Mouse (Mus musculus) retina, postnatal 7 days (tissue): ENCODE measurements at regions not wholly inside any gene's neighbourhood (a gene's known extent, or its start where the extent isn't known, plus 50 kb on each side); places are given as distances from the start of the nearest gene placed in this dataset.
A peak's percentile ranks its signal among the peaks of the same experiment; 100 is the strongest.
"Not testable (repeated sequence)": the region's sequence is repeated elsewhere in the genome, so short reads cannot be mapped to it uniquely, and the experiment has no call there.

Experiments
- DNase-seq: peaks from one replicate; pipeline ENCODE4 v3.0.0-alpha.2; 2012; ENCODE audit warnings: low read depth, low spot score

GRCm38 (mm10) chr10:126379239-126379638 lies 413.3 kb downstream of the Lrig3 start:
- DNase-seq = no peak

DNA sequence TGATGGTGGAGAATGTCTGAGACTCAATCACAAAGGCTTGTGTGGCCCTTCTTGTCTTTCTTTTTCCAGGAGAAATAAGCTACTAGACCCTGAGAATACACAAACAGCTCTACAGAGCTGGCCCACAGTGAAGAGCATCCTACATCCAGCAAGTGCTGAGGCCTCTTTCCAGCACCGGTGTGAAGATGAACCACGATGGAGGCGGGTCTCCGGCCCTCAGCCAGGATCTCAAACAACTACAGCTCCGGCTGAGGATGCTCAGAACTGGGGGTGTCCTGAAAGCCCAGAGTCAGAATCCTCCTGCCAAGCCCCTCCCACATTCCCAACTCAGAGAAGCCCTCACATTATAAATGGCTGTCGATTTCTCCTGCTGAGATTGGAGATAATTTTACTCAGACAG lies 407.9 kb downstream of the Lrig3 start:
- DNase-seq = no peak

DNA sequence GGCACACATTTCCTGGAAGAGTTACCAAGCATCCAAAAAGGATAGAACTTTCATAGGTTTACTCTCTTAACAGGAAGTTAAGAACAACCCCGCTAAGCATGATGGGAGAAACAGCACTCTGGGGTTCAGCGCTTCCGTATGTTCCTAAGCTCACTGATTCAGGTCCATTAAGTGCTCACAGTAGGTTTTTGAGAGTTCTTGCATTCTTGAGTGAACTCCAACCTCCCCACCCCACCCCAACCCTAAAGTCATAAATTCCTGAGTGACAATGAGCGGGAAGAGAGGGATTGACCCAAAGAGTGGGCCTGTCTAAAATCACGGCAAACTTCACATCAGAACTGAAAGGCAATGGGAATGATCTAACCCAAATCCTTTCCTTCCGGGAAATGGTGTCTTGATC lies 405.9 kb downstream of the Lrig3 start:
- no peak for DNase-seq

DNA sequence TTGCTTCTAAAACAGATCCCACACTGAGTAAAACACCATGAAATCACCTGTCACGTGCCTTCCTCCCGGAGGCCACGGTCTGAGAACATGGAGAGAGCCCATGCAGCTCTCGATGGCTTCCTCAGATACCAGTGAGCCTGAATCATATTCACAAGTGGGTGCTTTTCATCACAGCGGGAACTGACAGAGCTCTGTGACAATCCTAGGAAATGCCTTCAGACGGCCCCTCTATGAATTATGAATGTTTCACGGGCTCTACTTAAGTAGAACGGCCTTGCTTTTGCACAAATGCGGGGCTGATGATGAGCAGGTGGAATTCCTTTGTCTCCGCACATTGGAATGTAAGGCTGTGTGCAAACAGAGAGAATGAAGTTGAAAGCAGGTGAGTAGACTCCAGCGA lies 383.1 kb downstream of the Lrig3 start:
- no peak for DNase-seq

- DNase-seq = no peak
Observed at GRCm38 (mm10) chr10:126337426-126337825, 371.5 kb downstream of the Lrig3 start.

DNA sequence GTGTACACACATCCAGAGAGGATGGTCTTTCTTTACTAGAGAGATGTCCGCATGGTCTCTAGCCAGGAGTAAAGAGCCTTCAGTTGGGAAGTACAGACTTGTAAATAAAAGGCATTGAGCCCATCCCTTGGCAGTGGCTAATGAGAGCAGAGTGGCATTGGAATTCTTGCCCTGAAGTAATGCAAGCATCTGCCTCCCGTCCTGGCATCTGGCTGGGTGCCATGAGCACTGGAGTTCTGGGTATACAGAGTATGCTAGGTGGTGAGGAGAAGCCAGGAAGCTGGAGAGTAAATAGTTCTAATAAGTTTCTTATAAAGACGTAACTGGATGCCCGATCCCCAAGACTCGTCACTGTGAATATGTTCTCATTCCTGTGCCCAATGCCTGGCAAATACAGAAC lies 367.8 kb downstream of the Lrig3 start:
- DNase-seq = no peak

GRCm38 (mm10) chr10:126330305-126330969 lies 364.5 kb downstream of the Lrig3 start:
- peak; percentile 78 for DNase-seq

GRCm38 (mm10) chr10:126320831-126321230 lies 354.9 kb downstream of the Lrig3 start:
- DNase-seq = no peak

DNA sequence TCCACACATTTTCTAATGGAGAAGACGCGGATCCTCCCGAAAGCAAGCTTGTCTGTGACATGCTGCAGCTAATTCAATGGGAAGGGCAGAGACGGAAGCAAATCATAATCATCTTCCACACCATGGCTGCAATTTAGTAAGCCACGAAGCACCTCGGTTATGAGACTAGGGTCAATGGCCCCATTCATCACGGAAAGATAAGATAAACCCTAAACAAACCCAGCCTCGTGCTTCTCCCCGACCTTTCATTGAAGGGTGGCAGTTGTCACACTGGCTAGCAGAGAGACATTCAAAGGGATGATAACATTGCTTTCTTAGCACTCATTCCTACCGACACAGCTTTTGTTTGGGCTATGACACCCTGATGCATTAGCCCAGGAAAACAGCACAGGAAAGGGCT lies 353.8 kb downstream of the Lrig3 start:
- no peak for DNase-seq

DNA sequence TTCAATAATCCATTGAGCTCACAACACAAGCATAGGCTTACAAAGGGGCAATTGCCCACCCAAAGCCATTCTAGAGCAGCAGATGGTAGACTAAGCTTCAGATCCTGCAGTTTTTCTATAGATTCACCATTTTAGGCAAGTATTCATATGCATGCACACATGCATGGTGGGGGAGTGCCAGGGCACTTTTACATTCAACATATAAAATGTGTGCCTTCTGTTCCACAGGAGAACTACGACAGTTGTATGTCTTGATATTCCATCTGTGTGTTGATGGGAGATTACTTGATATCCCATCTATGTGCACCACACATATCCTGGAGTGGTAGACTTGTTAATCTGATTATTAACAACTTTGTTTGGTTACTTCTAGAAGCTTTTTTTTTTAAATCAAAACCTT lies 334.0 kb downstream of the Lrig3 start:
- DNase-seq = no peak

DNA sequence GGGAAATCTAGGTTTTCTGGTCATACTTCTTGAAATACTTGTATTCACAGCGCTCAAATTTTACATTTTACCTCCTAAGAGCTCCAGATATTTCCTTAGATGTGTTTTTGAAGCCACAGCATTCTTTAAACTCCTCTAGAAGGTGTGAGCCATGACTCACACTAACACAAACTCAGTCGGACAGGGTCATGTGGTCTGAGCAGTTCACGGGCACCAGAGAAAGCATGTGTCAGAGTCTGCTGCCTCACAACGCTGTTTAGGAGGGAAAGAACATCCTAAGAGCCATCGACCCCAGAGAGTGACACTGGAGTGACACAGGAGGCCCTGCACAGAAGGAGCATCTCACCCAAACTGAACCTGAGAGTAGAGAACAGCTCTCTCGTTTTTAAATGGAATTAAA lies 332.2 kb downstream of the Lrig3 start:
- no peak for DNase-seq

DNA sequence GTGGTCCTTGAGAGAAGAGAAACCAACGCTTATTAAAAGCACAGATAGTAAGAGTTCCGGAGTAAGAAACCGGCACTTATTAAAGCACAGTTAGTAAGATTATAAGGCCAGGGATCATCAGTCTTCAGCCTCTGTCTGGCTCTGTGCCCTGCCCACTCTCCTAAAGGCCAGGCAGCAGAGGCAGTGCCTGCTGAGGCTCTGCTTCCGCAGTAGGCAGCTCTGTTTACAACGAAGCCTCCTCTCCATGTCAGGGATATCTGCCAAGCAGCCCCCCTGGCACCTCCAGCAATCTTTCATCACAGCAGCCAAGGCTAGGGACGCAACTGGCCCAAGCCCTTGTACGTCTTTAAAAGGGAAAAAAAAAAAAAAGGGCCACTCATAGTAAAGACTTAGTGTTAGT lies 329.9 kb downstream of the Lrig3 start:
- no peak for DNase-seq

DNA sequence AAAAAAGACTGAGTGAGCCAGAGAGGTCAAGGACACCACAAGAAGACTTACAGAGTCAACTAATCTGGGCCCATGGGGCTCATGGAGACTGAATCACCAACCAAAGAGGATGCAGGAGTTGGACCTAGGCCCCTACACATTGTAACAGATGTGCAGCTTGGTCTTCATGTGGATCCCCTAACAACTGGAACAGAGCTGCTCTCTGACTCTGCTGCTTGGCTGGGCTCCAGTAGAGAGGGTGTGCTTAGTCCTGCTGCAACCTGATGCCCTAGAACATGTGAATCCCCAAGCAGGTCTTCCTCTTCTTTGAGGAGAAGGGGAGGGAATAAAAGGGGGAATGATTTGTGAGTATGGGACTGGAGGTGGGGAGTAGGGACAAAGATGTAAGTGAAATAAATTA lies 325.8 kb downstream of the Lrig3 start:
- no peak for DNase-seq

GRCm38 (mm10) chr10:126285096-126285495 lies 319.1 kb downstream of the Lrig3 start:
- DNase-seq = not testable (repeated sequence)

DNA sequence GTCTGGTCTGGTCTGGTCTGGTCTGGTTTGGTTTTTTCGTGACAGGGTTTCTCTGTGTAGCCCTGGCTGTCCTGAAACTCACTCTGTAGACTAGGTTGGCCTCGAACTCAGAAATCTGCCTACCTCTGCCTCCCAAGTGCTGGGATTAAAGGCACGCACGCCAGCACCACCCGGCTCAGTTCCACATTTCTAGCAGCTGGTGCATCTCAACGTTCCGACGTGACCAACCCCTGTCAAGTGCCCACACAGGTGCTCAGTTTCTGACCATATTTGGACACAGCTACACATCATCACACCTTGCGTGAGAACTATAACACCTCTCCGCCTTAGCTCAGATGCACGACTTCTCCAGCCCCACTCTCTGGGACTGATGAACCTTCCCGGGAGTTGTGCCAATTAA lies 304.4 kb downstream of the Lrig3 start:
- no peak for DNase-seq

DNA sequence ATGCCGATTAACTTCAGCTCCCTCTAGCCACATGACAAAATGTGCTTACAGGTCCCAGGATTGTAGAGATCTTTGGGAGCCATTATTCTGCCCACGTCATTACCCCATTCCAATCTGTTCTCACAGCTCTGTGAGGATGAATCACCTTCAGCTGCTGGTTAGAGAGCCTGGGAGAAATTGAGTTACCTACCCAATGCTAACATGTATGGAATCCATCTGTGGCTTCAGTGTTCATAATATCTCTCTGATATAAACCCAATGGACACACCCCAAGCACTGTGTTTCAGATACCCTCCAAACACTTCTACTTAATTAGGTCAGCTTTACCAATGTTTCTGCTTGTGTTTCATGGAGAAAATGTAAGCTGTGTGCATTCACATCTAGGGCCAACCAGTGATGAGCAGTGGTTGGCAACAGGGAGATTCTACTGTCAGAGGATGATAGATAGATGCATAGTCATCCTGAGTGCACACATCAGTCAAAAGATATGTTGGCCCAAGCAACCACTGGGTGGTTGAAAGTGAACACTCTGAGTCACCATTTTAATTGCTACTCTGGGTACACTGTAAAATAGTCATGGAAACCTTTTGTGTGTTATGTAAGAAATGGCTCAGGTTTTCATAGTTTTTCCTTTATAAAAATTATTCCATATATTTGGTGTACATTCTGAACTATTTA lies 301.5 kb downstream of the Lrig3 start:
- no peak for DNase-seq

GRCm38 (mm10) chr10:126257171-126257570 lies 291.2 kb downstream of the Lrig3 start:
- no peak for DNase-seq

DNA sequence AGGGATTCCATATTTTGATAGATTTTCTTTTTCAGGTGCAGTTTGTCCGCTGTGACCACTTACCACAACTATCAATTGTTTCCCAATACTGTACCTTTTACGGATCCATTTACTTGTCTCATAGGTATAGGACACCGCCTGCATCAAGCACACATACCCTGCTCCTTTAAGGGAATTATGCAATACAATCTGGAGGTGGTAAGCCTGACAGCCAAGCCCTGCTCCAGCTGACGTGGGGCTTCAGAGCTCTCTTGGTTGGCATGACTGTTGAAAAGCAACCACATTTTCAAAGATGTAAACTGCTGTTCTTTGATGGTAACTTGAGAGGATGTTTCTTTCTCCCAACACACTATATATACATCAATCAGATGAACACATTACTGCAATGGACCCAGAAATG lies 288.2 kb downstream of the Lrig3 start:
- DNase-seq = no peak

- no peak for DNase-seq
Observed at GRCm38 (mm10) chr10:126249176-126249575, 283.2 kb downstream of the Lrig3 start.

DNA sequence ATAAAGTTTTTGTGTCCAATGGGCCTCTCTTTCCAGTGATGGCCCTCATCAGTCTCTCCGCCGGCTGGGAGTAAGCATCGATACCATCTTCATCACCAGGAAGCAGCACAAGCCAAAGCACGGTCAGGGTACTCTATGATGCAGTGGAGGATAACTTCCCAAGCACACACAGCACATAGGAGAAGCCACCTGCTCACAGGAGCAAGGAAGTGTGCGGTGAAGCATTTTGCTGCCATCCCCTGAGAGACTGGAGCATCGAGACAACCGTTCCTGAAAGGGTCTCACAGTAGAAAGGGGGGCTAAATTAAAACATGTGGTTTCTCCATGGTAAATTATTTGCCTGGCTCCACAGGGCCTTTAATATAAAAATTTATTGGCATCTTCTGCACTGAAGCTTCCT lies 277.1 kb downstream of the Lrig3 start:
- DNase-seq = no peak

DNA sequence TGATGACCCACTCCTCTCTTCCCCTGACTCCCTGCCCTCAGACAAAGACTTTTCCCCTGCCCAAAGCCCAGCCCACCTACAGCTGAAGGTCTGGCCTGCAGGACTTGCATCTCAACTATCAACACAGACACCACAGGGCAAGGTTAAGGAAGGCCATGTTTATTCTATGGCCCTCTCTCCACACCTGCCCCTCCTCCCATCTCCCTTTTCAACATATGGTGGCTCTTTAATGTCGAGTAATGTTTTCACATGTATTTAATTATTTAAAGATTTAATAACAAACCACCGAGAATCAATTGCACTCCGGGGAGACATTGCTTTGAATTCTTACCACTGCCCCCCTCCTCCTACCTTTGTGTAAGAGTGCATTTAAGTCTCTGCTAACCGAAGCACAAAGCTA lies 273.6 kb downstream of the Lrig3 start:
- DNase-seq = no peak
